Mouse (Mus musculus) hindbrain, embryonic 11.5 days (tissue): ENCODE measurements around the gene Myb. TPM values are rescaled to one million over a fixed set of nuclear protein-coding genes. Genes with fewer than 3 reads are reported as not detected.
"Not testable (repeated sequence)": the region's sequence is repeated elsewhere in the genome, so short reads cannot be mapped to it uniquely, and the experiment has no call there.

Experiments
- ATAC-seq: fragments of 200-750 bp; cut with Nextera tagmentation; 2 replicates; pipeline ENCODE4 v1.8.0; 2017; ENCODE audit warnings: mild to moderate bottlenecking, moderate TSS enrichment, moderate library complexity; ENCODE audit not compliant: low FRiP score
- DNase-seq: peaks from one replicate; pipeline ENCODE4 v3.0.0-alpha.2; 2015; ENCODE audit warnings: low spot score
- H3K27ac ChIP-seq: fragments of 300-500 bp; sonication (generic); 2 replicates; pipeline ENCODE4 v1.5.1; 2014; ENCODE audit warnings: mild to moderate bottlenecking, low read depth, low read length
- H3K27me3 ChIP-seq: fragments of 300-500 bp; sonication (generic); 2 replicates; pipeline ENCODE4 v1.6.1; 2014; ENCODE audit warnings: mild to moderate bottlenecking, low read length, moderate library complexity, mixed read lengths; ENCODE audit not compliant: control insufficient read depth, insufficient read depth
- H3K36me3 ChIP-seq: fragments of 300-500 bp; sonication (generic); 2 replicates; pipeline ENCODE4 v1.6.1; 2014; ENCODE audit warnings: mild to moderate bottlenecking, low read length, moderate library complexity, mixed read lengths; ENCODE audit not compliant: control insufficient read depth, insufficient read depth
- H3K4me1 ChIP-seq: fragments of 300-500 bp; sonication (generic); replicated peaks from 2 replicates; pipeline ENCODE4 v1.6.1; 2014; ENCODE audit warnings: low read length, mixed read lengths; ENCODE audit not compliant: control insufficient read depth, insufficient read depth
- H3K4me2 ChIP-seq: fragments of 300-500 bp; sonication (generic); replicated peaks from 2 replicates; pipeline ENCODE4 v1.6.1; 2014; ENCODE audit warnings: mild to moderate bottlenecking, low read depth, low read length
- H3K4me3 ChIP-seq: fragments of 300-500 bp; sonication (generic); 2 replicates; pipeline ENCODE4 v1.5.1; 2014; ENCODE audit warnings: low read depth, low read length
- H3K9ac ChIP-seq: fragments of 300-500 bp; sonication (generic); 2 replicates; pipeline ENCODE4 v1.6.1; 2014; ENCODE audit warnings: low read depth, low read length
- H3K9me3 ChIP-seq: fragments of 300-500 bp; sonication (generic); 2 replicates; pipeline ENCODE4 v1.6.1; 2016; ENCODE audit warnings: low read length; ENCODE audit not compliant: control insufficient read depth
- WGBS: fragments of 180-500 bp; shearing (Covaris S2); extraction: QIAGEN DNeasy Blood & Tissue Kit; methylation state at CpG from one replicate; pipeline ENCODE4 v1.1.7; 2014; 5-methylcytosine and 5-hydroxymethylcytosine counted together
- polyA plus RNA-seq: library from polyadenylated mRNA; unstranded; fragments of >200 nt; fragmentation: Nextera tagmentation; extraction: Ambion mirVana; gene quantifications from 2 replicates; pipeline ENCODE4 v1.2.1, GENCODE M21; 2014

Gene Myb
- polyA plus RNA-seq, 1 experiment from 2014 or later: 6.0 TPM

DNA sequence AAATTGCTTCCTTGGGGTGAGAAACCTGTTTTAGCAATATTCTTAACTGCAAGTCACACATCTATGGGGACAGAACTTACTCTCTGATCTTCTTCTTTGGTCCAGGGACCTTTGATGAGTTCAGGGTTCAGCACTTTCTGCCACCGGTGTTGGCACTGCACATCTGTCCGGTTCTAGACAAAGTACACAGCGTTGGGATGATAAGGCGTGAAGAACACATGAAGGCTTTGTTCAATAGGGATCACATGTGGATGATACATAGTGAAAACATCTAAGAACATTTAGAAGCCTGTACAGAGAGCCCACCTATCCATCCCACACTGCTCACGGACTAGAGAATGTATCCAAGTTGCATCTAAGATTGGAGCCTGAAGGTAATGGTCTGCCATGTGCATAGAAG lies 8.0 kb downstream of the Myb start:
- Histone ChIP-seq H3K27ac (no peak overlapping the region), H3K27me3 (no peaks in the 10 kb centered on the region), H3K9me3 (no peaks in the 10 kb centered on the region), H3K36me3 (no peaks in the 10 kb centered on the region), H3K9ac (no peak overlapping the region), H3K4me2 (no peak overlapping the region), H3K4me1 (no peaks in the 10 kb centered on the region), H3K4me3 (no peak overlapping the region)
- DNase-seq (no peak), ATAC-seq (no peak)
- WGBS: 96% methylated on average over 5 of the region's 5 CpGs

GRCm38 (mm10) chr10:21151320-21151719 lies 9.5 kb downstream of the Myb start:
- DNase-seq (no peak), ATAC-seq (no peak)
- no peak overlapping the region for H3K27ac ChIP-seq
- H3K27me3 ChIP-seq: no peaks in the 10 kb centered on the region
- H3K9ac ChIP-seq: no peak overlapping the region
- H3K9me3 ChIP-seq: no peaks in the 10 kb centered on the region
- H3K4me3 ChIP-seq: no peak overlapping the region
- H3K36me3 ChIP-seq: no peaks in the 10 kb centered on the region
- no peaks in the 10 kb centered on the region for H3K4me1 ChIP-seq
- H3K4me2 ChIP-seq: no peak overlapping the region

DNA sequence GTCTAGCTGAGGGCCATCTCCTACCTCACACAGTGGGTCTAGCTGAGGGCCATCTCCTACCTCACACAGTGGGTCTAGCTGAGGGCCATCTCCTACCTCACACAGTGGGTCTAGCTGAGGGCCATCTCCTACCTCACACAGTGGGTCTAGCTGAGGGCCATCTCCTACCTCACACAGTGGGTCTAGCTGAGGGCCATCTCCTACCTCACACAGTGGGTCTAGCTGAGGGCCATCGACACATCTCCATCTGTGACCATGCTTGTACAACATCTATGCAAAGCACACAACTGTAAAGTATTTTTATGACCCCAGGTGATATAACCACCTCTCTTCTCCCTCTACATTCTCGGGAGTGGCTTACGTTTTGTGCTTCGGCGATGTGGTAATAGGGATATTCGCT lies 10.8 kb downstream of the Myb start:
- not testable (repeated sequence) for H3K9ac ChIP-seq, H3K4me3 ChIP-seq, H3K27me3 ChIP-seq, ATAC-seq, H3K4me2 ChIP-seq, H3K27ac ChIP-seq, DNase-seq, H3K36me3 ChIP-seq, H3K4me1 ChIP-seq, H3K9me3 ChIP-seq
- 93% methylated on average over 6 of the region's 6 CpGs for WGBS

- no peak for ATAC-seq
- no peak for DNase-seq
- no peaks in the 10 kb centered on the region for H3K36me3 ChIP-seq
- no peaks in the 10 kb centered on the region for H3K9me3 ChIP-seq
- 92% methylated on average over 1 of the region's 1 CpGs for WGBS
- H3K27me3 ChIP-seq: no peaks in the 10 kb centered on the region
- no peaks in the 10 kb centered on the region for H3K4me1 ChIP-seq
- H3K4me3 ChIP-seq: no peak overlapping the region
- H3K4me2 ChIP-seq: no peak overlapping the region
- no peak overlapping the region for H3K27ac ChIP-seq
- no peak overlapping the region for H3K9ac ChIP-seq
Measured at GRCm38 (mm10) chr10:21146719-21147118, 14.1 kb downstream of the Myb start.

- H3K27me3 ChIP-seq: no peaks in the 10 kb centered on the region
- no peak overlapping the region for H3K27ac ChIP-seq
- no peak overlapping the region for H3K9ac ChIP-seq
- H3K4me3 ChIP-seq: no peak overlapping the region
- H3K9me3 ChIP-seq: no peaks in the 10 kb centered on the region
- no peak overlapping the region for H3K4me2 ChIP-seq
- no peaks in the 10 kb centered on the region for H3K36me3 ChIP-seq
- no peak for DNase-seq
- ATAC-seq: no peak
- 91% methylated on average over 2 of the region's 2 CpGs for WGBS
- no peaks in the 10 kb centered on the region for H3K4me1 ChIP-seq
Measured at GRCm38 (mm10) chr10:21146263-21146662, 14.5 kb downstream of the Myb start.

GRCm38 (mm10) chr10:21144627-21145504 lies 15.9 kb downstream of the Myb start:
- Histone ChIP-seq H3K4me2 (peak overlapping the region; percentile 45), H3K4me1 (no peaks in the 10 kb centered on the region), H3K4me3 (peak overlapping the region; percentile 32), H3K36me3 (no peaks in the 10 kb centered on the region; the same call in 1 of the 2 replicates), H3K27me3 (no peaks in the 10 kb centered on the region), H3K27ac (no peak overlapping the region), H3K9me3 (no peaks in the 10 kb centered on the region), H3K9ac (peak overlapping the region; percentile 34; the same call in 1 of the 2 replicates)
- DNase-seq (peak; percentile 81), ATAC-seq (peak; percentile 91)
- WGBS: 22% methylated on average over 27 of the region's 27 CpGs

DNA sequence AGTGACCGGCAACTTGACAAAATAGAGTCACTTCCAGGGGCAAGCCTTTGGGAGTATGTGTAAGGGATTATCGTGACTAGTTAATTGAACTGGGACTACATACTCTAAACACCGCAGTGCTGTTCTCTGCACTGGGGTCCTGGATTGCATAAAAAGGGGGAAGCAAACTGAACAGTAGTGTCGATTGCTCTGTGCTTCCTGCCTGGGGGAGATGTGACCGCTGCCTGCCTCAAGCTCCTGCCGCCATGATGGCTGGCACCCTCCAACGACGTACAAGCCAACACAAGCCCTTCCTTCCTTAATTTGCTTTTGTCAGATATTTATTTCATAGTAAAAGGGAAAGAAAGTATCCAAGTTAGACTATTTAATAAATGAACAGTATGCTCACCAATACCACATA lies 25.5 kb downstream of the Myb start:
- no peak for ATAC-seq
- no peaks in the 10 kb centered on the region; the same call in 1 of the 2 replicates for H3K36me3 ChIP-seq
- no peak overlapping the region for H3K4me3 ChIP-seq
- no peaks in the 10 kb centered on the region for H3K9me3 ChIP-seq
- no peak for DNase-seq
- H3K27ac ChIP-seq: no peak overlapping the region
- H3K4me2 ChIP-seq: no peak overlapping the region
- WGBS: 95% methylated on average over 8 of the region's 8 CpGs
- no peaks in the 10 kb centered on the region for H3K27me3 ChIP-seq
- H3K4me1 ChIP-seq: no peaks in the 10 kb centered on the region
- no peak overlapping the region for H3K9ac ChIP-seq

DNA sequence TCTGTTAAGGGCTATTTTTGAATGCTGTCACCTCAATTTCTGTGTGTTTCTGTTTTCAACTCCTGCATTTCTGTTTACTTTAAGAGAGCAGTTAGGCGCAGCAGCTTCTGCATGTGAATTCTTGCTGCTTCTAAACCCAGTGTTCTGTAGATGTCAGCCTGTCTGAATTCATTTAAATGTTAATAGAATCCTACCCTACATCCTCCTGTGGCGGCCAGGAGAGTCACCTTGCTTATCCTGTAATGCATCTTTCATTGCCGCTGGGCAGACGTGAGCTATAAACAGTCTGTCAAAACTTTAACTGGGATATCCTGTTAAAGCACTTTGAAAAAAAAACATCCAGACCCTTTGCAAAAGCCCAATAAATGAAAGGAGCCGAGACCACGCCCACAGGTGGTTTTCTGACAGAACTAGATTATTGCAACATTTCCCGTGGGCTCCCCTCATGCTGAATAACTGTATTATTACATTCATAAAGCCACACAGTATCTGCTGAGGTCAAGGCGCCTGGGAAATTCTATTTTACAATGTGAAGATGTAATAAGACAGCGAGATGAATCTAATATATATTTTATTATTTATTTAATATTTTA lies 29.8 kb downstream of the Myb start:
- no peaks in the 10 kb centered on the region for H3K9me3 ChIP-seq

More for the DNA sequence above, 29.8 kb downstream of the Myb start:
- WGBS: 54% methylated on average over 9 of the region's 9 CpGs
- DNase-seq (no peak), ATAC-seq (no peak)
- Histone ChIP-seq H3K4me3 (no peak overlapping the region), H3K36me3 (no peaks in the 10 kb centered on the region), H3K27ac (no peak overlapping the region), H3K9ac (no peak overlapping the region), H3K27me3 (no peaks in the 10 kb centered on the region), H3K4me2 (no peak overlapping the region), H3K4me1 (no peaks in the 10 kb centered on the region)
